Mouse (Mus musculus) c-Kit-negative CD71-positive TER-119-positive erythroid progenitor cells, embryonic 14.5 days (primary cell): ENCODE data around the gene Gm36079.
"Not testable (repeated sequence)": the region's sequence is repeated elsewhere in the genome, so short reads cannot be mapped to it uniquely, and the experiment has no call there.

ENCODE experiments used
- DNase-seq: peaks from one replicate; pipeline ENCODE4 v3.0.0-alpha.2; 2013; ENCODE audit warnings: low read depth, low spot score

The Gm36079 gene

DNA sequence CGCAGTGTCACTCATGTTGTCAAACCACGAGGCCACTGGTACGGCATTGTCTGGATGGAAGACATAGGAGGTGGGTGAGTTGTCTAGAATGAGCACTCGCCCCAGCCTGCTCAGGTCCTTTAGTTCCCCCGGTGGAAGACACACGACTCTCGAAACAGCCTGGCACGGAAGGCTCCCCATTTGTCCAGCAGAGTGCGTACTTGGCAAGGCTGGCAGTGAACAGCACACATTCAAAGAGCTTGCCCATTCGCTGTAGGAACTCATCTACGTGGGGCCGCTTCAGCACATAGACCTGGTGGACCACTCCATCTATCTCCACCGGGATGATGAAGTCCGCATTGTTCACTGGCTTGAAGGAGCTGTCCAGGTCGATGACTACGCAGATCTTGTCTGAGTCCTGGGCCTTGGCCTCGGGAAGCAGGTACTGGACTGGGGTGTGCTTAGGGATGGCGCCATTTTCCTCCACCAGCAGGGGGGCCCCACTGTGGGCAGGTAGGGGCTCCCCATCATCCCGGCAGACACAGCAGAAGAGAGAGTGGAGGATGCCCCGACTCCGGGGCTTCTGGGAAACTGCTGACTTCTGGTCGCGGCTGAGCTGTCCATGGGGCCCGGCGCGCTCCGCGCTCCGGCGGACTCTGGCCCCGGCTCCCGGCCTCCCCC lies 11.3 kb downstream of the Gm36079 start:
- not testable (repeated sequence) for DNase-seq

- not testable (repeated sequence) for DNase-seq
Measured at GRCm38 (mm10) chr13:120013962-120014361, 12.8 kb downstream of the Gm36079 start.

DNA sequence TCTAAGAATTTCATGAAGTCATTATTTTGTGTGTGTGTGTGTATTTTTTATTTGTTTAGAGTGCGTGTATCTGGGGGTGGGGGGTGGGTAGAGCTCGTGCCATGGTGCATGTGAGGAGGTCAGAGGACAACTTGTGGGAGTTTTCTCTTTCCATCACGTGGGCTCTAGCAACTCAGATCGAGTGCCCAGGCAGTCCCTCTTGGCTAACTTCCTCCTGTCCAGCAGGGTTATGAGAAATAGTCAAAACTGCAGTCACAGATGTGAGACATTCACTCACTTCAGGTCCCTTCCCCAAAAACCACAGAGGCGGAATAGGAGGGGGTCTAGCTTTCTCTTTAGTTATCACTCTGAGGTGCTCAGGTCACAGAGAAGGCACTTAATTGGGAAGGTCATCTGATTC lies 13.3 kb downstream of the Gm36079 start:
- not testable (repeated sequence) for DNase-seq

DNA sequence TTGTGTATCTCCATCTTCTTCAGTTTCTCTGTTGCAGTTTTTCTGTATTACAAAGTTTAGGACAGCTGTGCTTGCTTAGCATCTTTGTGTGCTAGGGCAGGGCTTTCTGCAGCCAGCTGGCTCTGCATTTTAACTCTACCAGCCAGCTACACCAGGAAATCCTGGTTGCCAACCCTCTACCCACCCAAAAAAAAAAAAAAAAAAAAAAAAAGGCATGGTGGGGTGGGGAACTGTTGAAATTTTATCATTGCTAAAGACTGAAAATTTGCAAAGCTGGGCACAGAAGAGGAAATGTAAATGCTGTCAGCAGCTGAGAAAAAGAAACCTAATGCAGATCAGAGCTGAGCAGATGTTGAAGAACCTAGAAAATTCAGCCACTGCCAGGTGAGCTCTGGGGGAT lies 16.7 kb downstream of the Gm36079 start:
- DNase-seq = not testable (repeated sequence)

DNA sequence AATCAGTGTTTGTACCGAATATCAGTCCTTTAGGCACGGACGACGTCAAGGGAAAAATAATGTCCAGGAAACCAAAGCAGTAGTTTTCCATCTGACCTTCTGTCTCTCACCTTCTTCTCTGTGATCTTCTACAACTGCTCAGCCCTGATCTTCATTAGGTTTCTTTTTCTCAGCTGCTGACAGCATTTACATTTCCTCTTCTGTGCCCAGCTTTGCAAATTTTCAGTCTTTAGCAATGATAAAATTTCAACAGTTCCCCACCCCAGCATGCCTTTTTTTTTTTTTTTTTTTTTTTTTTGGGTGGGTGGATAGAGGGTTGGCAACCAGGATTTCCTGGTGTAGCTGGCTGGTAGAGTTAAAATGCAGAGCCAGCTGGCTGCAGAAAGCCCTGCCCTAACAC lies 27.6 kb downstream of the Gm36079 start:
- DNase-seq = not testable (repeated sequence)

GRCm38 (mm10) chr13:119998442-119999086 lies 28.2 kb downstream of the Gm36079 start:
- DNase-seq = not testable (repeated sequence)

DNA sequence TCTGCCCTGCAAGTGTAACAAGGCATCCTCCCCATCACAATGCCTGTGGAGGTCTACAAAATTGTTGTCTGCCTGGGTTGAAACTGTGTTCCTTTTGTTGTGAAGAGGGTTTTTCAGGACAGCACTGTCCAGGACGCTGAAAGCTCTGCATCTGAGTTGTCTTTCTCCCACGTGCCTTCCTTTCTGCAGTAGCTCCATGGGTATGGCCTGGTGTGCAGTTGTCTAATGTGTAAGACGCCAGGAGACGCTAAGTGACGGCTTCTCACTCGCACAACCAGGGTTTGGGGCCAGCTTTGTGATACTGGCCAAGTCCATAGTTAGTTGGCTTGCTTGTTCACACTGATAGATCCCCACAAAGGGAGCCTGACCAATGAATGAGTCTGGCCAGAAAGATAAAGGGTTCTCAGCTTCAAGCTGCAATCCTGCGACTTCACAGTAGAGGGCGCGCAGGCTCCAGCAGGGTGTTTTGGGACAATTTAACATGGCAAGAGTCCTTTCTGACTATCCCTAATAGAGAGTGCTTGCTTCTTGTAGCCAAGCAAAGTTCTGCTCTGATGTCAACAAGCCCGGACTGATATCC lies 34.8 kb downstream of the Gm36079 start:
- DNase-seq = not testable (repeated sequence)

DNA sequence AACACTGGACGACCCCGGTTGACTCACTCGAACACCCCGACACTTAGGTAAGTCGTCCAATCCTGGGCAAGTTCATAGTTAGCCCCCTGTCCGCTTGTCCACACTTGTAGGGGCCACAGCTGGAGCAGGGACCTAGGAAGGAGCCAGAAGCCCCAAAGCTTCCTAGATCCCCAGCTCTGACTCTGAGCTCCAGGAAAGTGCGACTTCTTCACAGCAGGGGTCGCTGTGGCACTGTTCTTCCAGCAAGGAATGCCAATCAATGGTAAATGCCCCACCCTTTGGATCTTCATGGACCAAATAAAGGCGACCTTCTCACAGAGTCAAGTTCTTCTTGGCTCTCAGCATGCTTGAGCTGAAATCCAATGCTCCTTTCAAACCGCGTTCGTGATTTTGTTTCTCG lies 35.5 kb downstream of the Gm36079 start:
- DNase-seq = not testable (repeated sequence)
